Mouse (Mus musculus) spleen, adult 2 months (tissue): ENCODE measurements around the gene Cd164l2. TPM values are rescaled to one million over a fixed set of nuclear protein-coding genes. Genes with fewer than 3 reads are reported as not detected.

Experiments used
- DNase-seq, 2 experiments: peaks; one replicate each; pipeline versions ENCODE4 v3.0.0 to v3.0.0-alpha.2; 2012 to 2021; ENCODE audit warnings: low spot score in 2 of 2, low read depth in 1 of 2
- H3K27ac ChIP-seq: fragments of 200-500 bp; 2 replicates; pipeline ENCODE4 v1.5.1; 2012; ENCODE audit warnings: low read length, inconsistent platforms; ENCODE audit not compliant: insufficient read depth
- H3K27me3 ChIP-seq: fragments of 200-500 bp; 2 replicates; pipeline ENCODE4 v1.6.1; 2012; ENCODE audit warnings: mild to moderate bottlenecking, moderate library complexity, low read length, inconsistent platforms; ENCODE audit not compliant: control insufficient read depth, insufficient read depth
- H3K36me3 ChIP-seq: fragments of 200-500 bp; 2 replicates; pipeline ENCODE4 v1.6.1; 2012; ENCODE audit warnings: mild to moderate bottlenecking, low read length, inconsistent platforms; ENCODE audit not compliant: control insufficient read depth, insufficient read depth
- H3K4me1 ChIP-seq: fragments of 200-500 bp; 2 replicates; pipeline ENCODE4 v1.6.1; 2011; ENCODE audit warnings: inconsistent platforms; ENCODE audit not compliant: control insufficient read depth, insufficient read depth, insufficient read length
- H3K4me3 ChIP-seq: fragments of 200-500 bp; 2 replicates; pipeline ENCODE4 v1.5.1; 2011; ENCODE audit warnings: mild to moderate bottlenecking, inconsistent platforms; ENCODE audit not compliant: insufficient read depth, insufficient read length; ENCODE audit errors: extremely low read depth
- CTCF ChIP-seq: fragments of 200-500 bp; IDR thresholded peaks from 2 replicates; pipeline ENCODE4 v1.5.1; 2011; ENCODE audit warnings: mild to moderate bottlenecking, inconsistent platforms; ENCODE audit not compliant: insufficient read depth, insufficient read length, insufficient replicate concordance; ENCODE audit errors: extremely low read depth
- POLR2A ChIP-seq: fragments of 200-500 bp; IDR thresholded peaks from 2 replicates; pipeline ENCODE4 v1.6.1; 2011; ENCODE audit warnings: low read depth, low read length, inconsistent platforms
- WGBS: fragments of 180-500 bp; shearing (Covaris S2); methylation state at CpG from one replicate; pipeline ENCODE4 v1.1.7; 2018; 5-methylcytosine and 5-hydroxymethylcytosine counted together
- polyA plus RNA-seq: library from polyadenylated mRNA; depleted of rRNA; stranded (reverse); fragments of >200 nt; gene quantifications from 2 replicates; pipeline ENCODE4 v1.2.3, GENCODE M21; 2012

Gene Cd164l2
- polyA plus RNA-seq, 1 experiment, result 0.19 TPM

DNA sequence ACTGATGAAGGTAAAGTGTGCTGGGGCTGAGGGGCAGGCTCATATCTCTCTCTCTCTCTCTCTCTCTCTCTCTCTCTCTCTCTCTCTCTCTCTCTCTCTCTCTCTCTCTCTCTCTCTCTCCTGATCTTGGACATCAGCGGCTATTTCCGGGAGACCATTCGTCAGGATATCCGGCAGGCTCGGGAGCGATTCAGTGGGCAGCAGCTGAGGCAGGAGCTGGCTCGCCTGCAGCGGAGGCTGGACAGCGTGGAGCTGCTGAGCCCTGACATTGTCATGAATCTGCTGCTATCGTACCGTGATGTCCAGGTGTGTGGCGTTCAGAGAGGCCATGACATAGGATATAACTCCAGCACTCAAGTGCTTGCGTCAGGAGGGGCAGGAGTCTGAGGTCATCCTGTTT is 31.6 kb downstream of the Cd164l2 start:
- Histone ChIP-seq H3K36me3 (no peaks in the 10 kb centered on the region), H3K4me1 (peaks cover 14% of the 10 kb centered on the region), H3K27ac (no peak overlapping the region), H3K4me3 (no peak overlapping the region), H3K27me3 (no peaks in the 10 kb centered on the region)
- whole genome bisulfite sequencing, result 78% methylated on average over 13 of the region's 13 CpGs
- TF ChIP-seq CTCF (no peak), POLR2A (no peak)
- no peak for DNase-seq

DNA sequence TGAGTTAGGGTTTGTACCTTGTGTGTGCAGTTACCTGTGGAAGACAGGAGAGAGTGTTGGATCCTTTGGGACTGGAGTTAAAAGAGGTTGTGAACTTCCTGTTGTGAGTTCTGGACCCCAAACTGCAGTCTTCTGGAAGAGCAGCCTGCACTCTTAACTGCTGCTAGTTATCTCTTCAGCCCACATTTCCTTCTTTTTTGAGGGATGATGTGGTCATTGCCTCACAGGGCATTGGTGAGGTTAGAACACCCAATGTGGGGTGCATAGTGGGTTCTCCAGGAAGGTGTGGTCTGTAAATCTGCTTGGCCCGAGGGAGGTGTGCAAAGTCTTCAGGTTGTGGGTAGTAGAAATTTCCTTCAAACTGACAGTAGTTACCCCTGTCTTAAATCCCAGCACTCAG is 32.4 kb downstream of the Cd164l2 start:
- H3K27me3 ChIP-seq, result no peaks in the 10 kb centered on the region

DNA sequence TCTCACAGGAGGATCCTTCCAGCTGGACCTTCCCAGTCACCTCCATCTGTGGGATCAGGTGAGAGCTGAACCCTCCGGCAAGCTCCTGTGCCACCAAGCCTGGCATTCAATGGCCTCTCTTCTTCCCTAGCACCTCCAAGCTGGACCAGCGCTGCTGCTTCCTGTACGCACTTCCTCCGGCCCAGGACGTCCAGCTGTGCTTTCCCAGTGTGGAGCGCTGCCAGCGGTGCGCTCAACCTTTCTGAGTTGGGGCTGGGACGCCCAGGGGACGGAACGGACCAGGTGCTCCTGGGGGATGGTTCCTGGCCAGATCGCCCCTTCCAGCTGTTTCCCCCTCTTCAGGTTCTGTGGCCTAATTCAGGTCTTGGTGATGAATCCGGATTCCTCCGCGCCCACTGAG is 35.1 kb downstream of the Cd164l2 start:
- WGBS, result 81% methylated on average over 15 of the region's 15 CpGs
- no peak overlapping the region for H3K27ac ChIP-seq

More for the DNA sequence above, 32.4 kb downstream of the Cd164l2 start:
- H3K27ac ChIP-seq, result no peak overlapping the region
- DNase-seq, result no peak
- peaks cover 14% of the 10 kb centered on the region for H3K4me1 ChIP-seq
- 32% methylated on average over 1 of the region's 1 CpGs for WGBS
- TF ChIP-seq CTCF (no peak), POLR2A (no peak)
- no peak overlapping the region for H3K4me3 ChIP-seq
- no peaks in the 10 kb centered on the region for H3K36me3 ChIP-seq

DNA sequence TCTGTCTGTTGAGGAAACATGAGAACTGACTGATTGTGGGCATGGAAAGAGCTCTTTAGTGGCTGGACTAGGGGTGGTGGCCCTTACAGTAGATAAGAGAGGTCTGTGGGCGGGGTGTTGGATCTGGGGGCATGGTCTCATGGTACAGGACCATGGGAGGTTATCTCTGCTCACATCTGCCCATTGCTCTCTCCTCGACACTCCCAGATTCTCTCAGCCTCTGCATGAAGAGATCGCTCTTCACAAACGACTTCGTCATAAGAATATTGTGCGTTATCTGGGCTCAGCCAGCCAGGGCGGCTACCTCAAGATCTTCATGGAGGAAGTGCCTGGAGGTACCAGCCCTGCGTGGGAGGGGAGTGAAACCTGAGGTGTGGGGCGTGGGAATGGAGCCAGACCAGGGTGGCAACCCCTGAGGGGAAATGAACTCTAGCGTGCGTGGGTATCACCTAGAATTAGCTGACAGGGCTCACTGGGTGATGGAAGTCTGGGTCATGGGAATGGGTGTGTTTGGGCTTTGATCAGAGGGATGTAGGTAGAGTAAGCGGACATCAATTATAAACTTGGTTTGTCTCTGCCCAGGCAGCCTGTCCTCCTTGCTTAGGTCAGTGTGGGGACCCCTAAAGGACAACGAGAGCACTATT is 36.0 kb downstream of the Cd164l2 start:
- WGBS, result 51% methylated on average over 13 of the region's 13 CpGs
- peaks cover 3% of the 10 kb centered on the region; the same call in 1 of the 2 replicates for H3K27me3 ChIP-seq
- H3K27ac ChIP-seq, result no peak overlapping the region; the same call in 1 of the 2 replicates
- H3K4me3 ChIP-seq, result no peak overlapping the region
- DNase-seq, result no peak
- peaks cover 7% of the 10 kb centered on the region for H3K4me1 ChIP-seq
- TF ChIP-seq POLR2A (no peak), CTCF (no peak)
- no peaks in the 10 kb centered on the region for H3K36me3 ChIP-seq

More for the DNA sequence above, 35.1 kb downstream of the Cd164l2 start:
- H3K4me3 ChIP-seq, result no peak overlapping the region
- H3K27me3 ChIP-seq, result peaks cover 3% of the 10 kb centered on the region; the same call in 1 of the 2 replicates
- no peak for DNase-seq
- TF ChIP-seq POLR2A (no peak), CTCF (no peak)
- no peaks in the 10 kb centered on the region for H3K36me3 ChIP-seq
- H3K4me1 ChIP-seq, result peaks cover 7% of the 10 kb centered on the region

DNA sequence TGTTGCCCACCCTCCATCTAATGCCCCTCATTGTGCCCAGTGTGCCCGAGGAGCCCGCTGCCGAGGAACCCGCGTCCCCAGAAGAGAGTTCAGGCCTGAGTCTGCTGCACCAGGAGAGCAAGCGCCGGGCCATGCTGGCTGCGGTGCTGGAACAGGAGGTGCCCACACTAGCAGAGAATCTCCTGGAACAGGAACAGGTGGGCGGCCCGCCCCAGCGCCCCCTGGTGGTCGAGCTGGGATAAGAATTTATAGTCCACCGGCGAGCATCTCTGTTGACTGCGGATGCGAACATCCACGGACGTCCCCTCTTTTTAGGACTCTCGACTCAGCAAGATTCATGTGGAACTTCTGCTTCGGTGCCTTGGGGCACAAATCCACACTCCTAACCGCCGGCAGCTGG is 38.7 kb downstream of the Cd164l2 start:
- TF ChIP-seq POLR2A, result no peak
- TF ChIP-seq CTCF, result peak; percentile 87
- no peak overlapping the region for H3K27ac ChIP-seq
- 9% methylated on average over 22 of the region's 22 CpGs for WGBS
- peaks cover 7% of the 10 kb centered on the region for H3K4me1 ChIP-seq
- no peak overlapping the region for H3K4me3 ChIP-seq
- no peaks in the 10 kb centered on the region for H3K36me3 ChIP-seq
- H3K27me3 ChIP-seq, result peaks cover 3% of the 10 kb centered on the region; the same call in 1 of the 2 replicates
- peak; percentile 29 to 79 for DNase-seq

DNA sequence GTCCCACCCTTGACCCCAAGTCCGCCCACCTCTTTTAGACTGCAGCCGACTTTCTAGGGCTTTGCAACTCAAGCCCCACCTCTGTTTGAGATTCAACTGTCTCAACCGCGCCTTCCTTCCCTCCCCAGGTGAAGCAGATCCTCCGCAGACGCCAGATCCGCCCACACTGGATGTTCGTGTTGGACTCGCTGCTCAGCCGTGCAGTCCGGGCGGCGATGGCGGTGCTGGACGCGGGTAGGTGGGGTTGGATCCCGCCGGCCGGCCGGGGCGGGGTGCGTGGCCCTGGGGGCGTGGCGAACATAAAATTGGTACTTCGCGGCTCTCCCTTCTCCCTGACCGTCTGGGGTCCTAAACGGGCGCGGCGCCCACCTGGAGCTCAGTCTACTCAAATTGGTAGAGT is 39.3 kb downstream of the Cd164l2 start:
- H3K27me3 ChIP-seq, result peaks cover 3% of the 10 kb centered on the region; the same call in 1 of the 2 replicates
- peaks cover 7% of the 10 kb centered on the region for H3K4me1 ChIP-seq
- TF ChIP-seq CTCF (no peak), POLR2A (no peak)
- no peak overlapping the region for H3K27ac ChIP-seq
- WGBS, result 30% methylated on average over 31 of the region's 31 CpGs
- H3K36me3 ChIP-seq, result no peaks in the 10 kb centered on the region
- H3K4me3 ChIP-seq, result no peak overlapping the region
- DNase-seq, result no peak

DNA sequence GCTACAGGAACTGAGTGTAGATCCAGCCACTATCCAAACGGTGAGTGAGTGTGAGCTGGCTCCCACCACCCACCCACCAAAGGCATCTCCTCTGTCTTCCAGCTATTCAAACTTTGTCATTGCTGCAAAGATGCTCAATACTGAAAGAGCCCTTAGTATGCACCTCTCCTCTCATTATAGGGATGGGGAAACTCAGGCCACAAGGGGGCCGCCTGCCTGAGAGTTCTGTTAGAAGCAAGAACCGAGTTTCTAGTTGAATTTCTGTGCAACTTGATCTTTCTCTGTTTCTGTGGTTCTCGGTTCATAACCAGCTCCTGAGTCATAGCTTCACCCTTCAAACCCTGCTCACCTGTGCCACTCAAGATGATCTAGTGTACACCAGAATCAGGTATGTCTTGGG is 40.2 kb downstream of the Cd164l2 start:
- H3K27ac ChIP-seq, result no peak overlapping the region
- H3K36me3 ChIP-seq, result no peaks in the 10 kb centered on the region
- H3K27me3 ChIP-seq, result peaks cover 3% of the 10 kb centered on the region; the same call in 1 of the 2 replicates
- TF ChIP-seq CTCF (no peak), POLR2A (no peak)
- no peak overlapping the region for H3K4me3 ChIP-seq
- 73% methylated on average over 4 of the region's 4 CpGs for WGBS
- DNase-seq, result no peak
- peaks cover 7% of the 10 kb centered on the region for H3K4me1 ChIP-seq
